Mouse (Mus musculus): ENCODE data around the gene Mrpl52. TPM values are rescaled to one million over a fixed set of nuclear protein-coding genes. Genes with fewer than 3 reads are reported as not detected.

Gene Mrpl52
- total RNA-seq, 1 experiment: 137 TPM

- H3K4me3 ChIP-seq (ENCODE audit: insufficient read depth in 1 of 2, low read depth in 1 of 2, low read length in 2 of 2, poor library complexity in 1 of 2, severe bottlenecking in 1 of 2): peak overlapping the region; percentile 68 to 69
- TF ChIP-seq CHD2 (IDR thresholded peaks at IDR 0.05; ENCODE audit: low read depth, low read length): no peak
- TF ChIP-seq ZC3H11A (IDR thresholded peaks at IDR 0.05; ENCODE audit: borderline replicate concordance, low read depth, low read length): no peak
- TF ChIP-seq HCFC1 (IDR thresholded peaks at IDR 0.05; ENCODE audit: borderline replicate concordance, insufficient read depth, low read length): no peak
- TF ChIP-seq MAFK (IDR thresholded peaks at IDR 0.05; ENCODE audit: insufficient read depth, low read depth, low read length): no peak
- TF ChIP-seq ZNF384 (IDR thresholded peaks at IDR 0.05; ENCODE audit: low read depth, low read length): no peak
- in situ Hi-C loops (cut with MboI; ENCODE audit: low sequenced_read_pairs in 2 of 2, unreplicated experiment in 2 of 2): no loop called here
- H3K27ac ChIP-seq (ENCODE audit: insufficient read depth, low read depth, low read length, poor library complexity, severe bottlenecking): no peak overlapping the region; the same call in 1 of the 2 replicates
- no peaks in the 10 kb centered on the region for H3K9me3 ChIP-seq (ENCODE audit: control insufficient read depth, insufficient read depth, low read depth, low read length)
- DNase-seq (ENCODE audit: low read depth, low spot score): no peak
- peak overlapping the region; percentile 78; the same call in 1 of the 2 replicates for H3K9ac ChIP-seq (ENCODE audit: insufficient read depth, low read depth, low read length, poor library complexity, severe bottlenecking)
- peaks cover 6 to 23% of the 10 kb centered on the region in 2 experiments for H3K4me1 ChIP-seq (ENCODE audit: control insufficient read depth in 2 of 2, insufficient read depth in 2 of 2, low read length in 2 of 2, poor library complexity in 1 of 2)
- peaks cover 9% of the 10 kb centered on the region for H3K36me3 ChIP-seq (ENCODE audit: control insufficient read depth, insufficient read depth, low read length, poor library complexity, severe bottlenecking)
Measured at GRCm38 (mm10) chr14:54432837-54433830, 6.4 kb downstream of the Mrpl52 start.

- in situ Hi-C loops (cut with MboI; ENCODE audit: low sequenced_read_pairs in 2 of 2, unreplicated experiment in 2 of 2): no loop called here
- Histone ChIP-seq H3K9ac (ENCODE audit: insufficient read depth, low read depth, low read length, poor library complexity, severe bottlenecking) (no peak overlapping the region), H3K4me1 (ENCODE audit: control insufficient read depth in 2 of 2, insufficient read depth in 2 of 2, low read length in 2 of 2, poor library complexity in 1 of 2) (peaks cover 6 to 23% of the 10 kb centered on the region in 2 experiments), H3K9me3 (ENCODE audit: control insufficient read depth, insufficient read depth, low read depth, low read length) (no peaks in the 10 kb centered on the region), H3K36me3 (ENCODE audit: control insufficient read depth, insufficient read depth, low read length, poor library complexity, severe bottlenecking) (peaks cover 9% of the 10 kb centered on the region), H3K4me3 (ENCODE audit: insufficient read depth in 1 of 2, low read depth in 1 of 2, low read length in 2 of 2, poor library complexity in 1 of 2, severe bottlenecking in 1 of 2) (0 out of 4 replicates have a peak overlapping the region, but pooled peaks have one; percentile 11 to 69), H3K27ac (ENCODE audit: insufficient read depth, low read depth, low read length, poor library complexity, severe bottlenecking) (no peak overlapping the region)
- DNase-seq (ENCODE audit: low read depth, low spot score): no peak
- no peak for TF ChIP-seq MAFK (IDR thresholded peaks at IDR 0.05; ENCODE audit: insufficient read depth, low read depth, low read length)
- TF ChIP-seq HCFC1 (IDR thresholded peaks at IDR 0.05; ENCODE audit: borderline replicate concordance, insufficient read depth, low read length): no peak
- TF ChIP-seq CHD2 (IDR thresholded peaks at IDR 0.05; ENCODE audit: low read depth, low read length): peak; percentile 56; the same call in 1 of the 2 replicates
- no peak for TF ChIP-seq ZNF384 (IDR thresholded peaks at IDR 0.05; ENCODE audit: low read depth, low read length)
- no peak for TF ChIP-seq ZC3H11A (IDR thresholded peaks at IDR 0.05; ENCODE audit: borderline replicate concordance, low read depth, low read length)
Measured at GRCm38 (mm10) chr14:54433941-54434531, 7.3 kb downstream of the Mrpl52 start.

- H3K27ac ChIP-seq (ENCODE audit: insufficient read depth, low read depth, low read length, poor library complexity, severe bottlenecking): no peak overlapping the region
- no peak for DNase-seq (ENCODE audit: low read depth, low spot score)
- no peaks in the 10 kb centered on the region for H3K9me3 ChIP-seq (ENCODE audit: control insufficient read depth, insufficient read depth, low read depth, low read length)
- H3K9ac ChIP-seq (ENCODE audit: insufficient read depth, low read depth, low read length, poor library complexity, severe bottlenecking): no peak overlapping the region
- in situ Hi-C loops (cut with MboI; ENCODE audit: low sequenced_read_pairs in 2 of 2, unreplicated experiment in 2 of 2): no loop called here
- H3K4me1 ChIP-seq (ENCODE audit: control insufficient read depth in 2 of 2, insufficient read depth in 2 of 2, low read length in 2 of 2, poor library complexity in 1 of 2): peaks cover 3 to 26% of the 10 kb centered on the region in 2 experiments
- peaks cover 2% of the 10 kb centered on the region; the same call in 1 of the 2 replicates for H3K36me3 ChIP-seq (ENCODE audit: control insufficient read depth, insufficient read depth, low read length, poor library complexity, severe bottlenecking)
- H3K4me3 ChIP-seq (ENCODE audit: insufficient read depth in 1 of 2, low read depth in 1 of 2, low read length in 2 of 2, poor library complexity in 1 of 2, severe bottlenecking in 1 of 2): no peak overlapping the region
- TF ChIP-seq ZC3H11A (IDR thresholded peaks at IDR 0.05; ENCODE audit: borderline replicate concordance, low read depth, low read length) (no peak), ZNF384 (IDR thresholded peaks at IDR 0.05; ENCODE audit: low read depth, low read length) (no peak), HCFC1 (IDR thresholded peaks at IDR 0.05; ENCODE audit: borderline replicate concordance, insufficient read depth, low read length) (no peak), MAFK (IDR thresholded peaks at IDR 0.05; ENCODE audit: insufficient read depth, low read depth, low read length) (no peak), CHD2 (IDR thresholded peaks at IDR 0.05; ENCODE audit: low read depth, low read length) (no peak)
Measured at GRCm38 (mm10) chr14:54435194-54435918, 8.6 kb downstream of the Mrpl52 start.

- H3K9me3 ChIP-seq (ENCODE audit: control insufficient read depth, insufficient read depth, low read depth, low read length): no peaks in the 10 kb centered on the region
- peaks cover 13 to 28% of the 10 kb centered on the region in 2 experiments for H3K4me1 ChIP-seq (ENCODE audit: control insufficient read depth in 2 of 2, insufficient read depth in 2 of 2, low read length in 2 of 2, poor library complexity in 1 of 2)
- peaks cover 2% of the 10 kb centered on the region; the same call in 1 of the 2 replicates for H3K36me3 ChIP-seq (ENCODE audit: control insufficient read depth, insufficient read depth, low read length, poor library complexity, severe bottlenecking)
- no peak overlapping the region for H3K27ac ChIP-seq (ENCODE audit: insufficient read depth, low read depth, low read length, poor library complexity, severe bottlenecking)
- TF ChIP-seq CHD2 (IDR thresholded peaks at IDR 0.05; ENCODE audit: low read depth, low read length) (no peak), MAFK (IDR thresholded peaks at IDR 0.05; ENCODE audit: insufficient read depth, low read depth, low read length) (no peak), HCFC1 (IDR thresholded peaks at IDR 0.05; ENCODE audit: borderline replicate concordance, insufficient read depth, low read length) (no peak), ZNF384 (IDR thresholded peaks at IDR 0.05; ENCODE audit: low read depth, low read length) (no peak), ZC3H11A (IDR thresholded peaks at IDR 0.05; ENCODE audit: borderline replicate concordance, low read depth, low read length) (no peak)
- no peak overlapping the region for H3K4me3 ChIP-seq (ENCODE audit: insufficient read depth in 1 of 2, low read depth in 1 of 2, low read length in 2 of 2, poor library complexity in 1 of 2, severe bottlenecking in 1 of 2)
- DNase-seq (ENCODE audit: low read depth, low spot score): no peak
- in situ Hi-C loops (cut with MboI; ENCODE audit: low sequenced_read_pairs in 2 of 2, unreplicated experiment in 2 of 2): no loop called here
- H3K9ac ChIP-seq (ENCODE audit: insufficient read depth, low read depth, low read length, poor library complexity, severe bottlenecking): no peak overlapping the region
Measured at GRCm38 (mm10) chr14:54439155-54439554, 12.4 kb downstream of the Mrpl52 start.
